Mouse (Mus musculus): ENCODE measurements around the gene Dcps.

- TF ChIP-seq GATA1 (IDR thresholded peaks at IDR 0.05; ENCODE audit: borderline replicate concordance, low read length): no peak
- no peak for TF ChIP-seq FLI1 (IDR thresholded peaks at IDR 0.05; ENCODE audit: low read length)
Observed at GRCm38 (mm10) chr9:35166144-35166797, 9.6 kb downstream of the Dcps start.

Measured in megakaryocyte, embryonic 14.5 days (primary cell).